Mouse (Mus musculus) left cerebral cortex, adult 18-20 months (tissue): ENCODE results near the gene Aqp2. TPM values are rescaled to one million over a fixed set of nuclear protein-coding genes. Genes with fewer than 3 reads are reported as not detected.

Experiments used
- DNase-seq, 2 experiments: peaks; one replicate each; pipeline ENCODE4 v3.0.0; 2021 to 2022; ENCODE audit warnings: low spot score in 2 of 2, mixed read lengths in 1 of 2
- total RNA-seq, 2 experiments: library from RNA; stranded (reverse); gene quantifications; 2 replicates each; pipeline ENCODE4 v1.2.3; 2021

The Aqp2 gene
- total RNA-seq, 2 experiments from 2014 or later, result not detected

DNA sequence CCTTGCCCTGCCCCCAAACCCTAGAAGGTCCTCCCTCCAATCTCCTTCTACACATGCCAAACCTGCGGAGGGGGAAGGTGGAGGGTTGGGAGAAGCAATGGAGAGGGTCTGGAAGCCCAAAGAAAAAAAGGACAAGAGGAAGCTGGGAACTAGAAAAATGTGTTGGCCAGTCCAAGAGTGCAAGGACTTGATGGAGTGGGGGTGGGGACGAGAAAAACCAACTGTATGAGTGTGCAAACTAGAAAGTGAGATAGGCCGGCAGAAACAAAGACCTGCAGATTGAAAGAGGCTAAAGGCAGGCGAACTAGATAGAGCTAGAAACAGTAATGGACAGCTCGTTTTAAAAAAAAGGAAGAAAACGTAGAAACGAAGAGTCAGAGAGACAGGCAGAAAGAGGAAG, 10.8 kb downstream of the Aqp2 start:
- no peak for DNase-seq

DNA sequence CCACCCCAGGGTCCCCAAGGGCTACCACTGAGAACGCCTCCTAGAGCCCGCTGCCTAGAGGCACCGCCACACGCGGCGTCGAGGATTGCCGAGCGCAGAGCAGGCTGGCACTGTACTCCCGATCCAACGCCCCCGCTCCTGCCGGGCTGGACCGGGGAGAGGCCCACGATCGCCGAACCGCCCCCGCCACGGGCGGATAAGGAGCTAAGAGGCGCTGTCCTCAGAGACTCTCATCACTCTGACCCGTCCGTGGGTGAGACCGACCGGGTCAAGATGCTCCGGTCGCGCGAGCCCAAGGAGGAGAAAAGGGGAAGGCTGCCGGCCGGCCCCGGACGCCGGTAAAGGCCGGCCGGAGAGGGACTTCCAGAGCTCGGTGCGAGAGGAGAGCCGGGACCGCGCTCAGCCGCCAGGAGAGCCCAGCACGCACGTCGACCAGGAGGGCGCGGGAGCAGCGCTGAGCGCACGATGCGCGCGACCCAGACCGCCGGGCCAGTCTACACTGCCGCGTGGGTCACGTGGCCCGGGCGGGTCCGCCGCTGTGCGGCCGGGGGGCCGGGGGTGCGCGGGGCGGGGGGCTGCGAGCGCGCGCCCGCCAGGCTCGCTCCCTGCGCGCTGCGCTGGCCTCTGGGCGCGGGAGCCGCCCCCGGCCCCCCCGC, 11.7 kb downstream of the Aqp2 start, which contains the start of gene Aqp5:
Aqp5 (plus strand) TSS at position 354 of the 656 bp plus-strand sequence.
- no peak for DNase-seq

DNA sequence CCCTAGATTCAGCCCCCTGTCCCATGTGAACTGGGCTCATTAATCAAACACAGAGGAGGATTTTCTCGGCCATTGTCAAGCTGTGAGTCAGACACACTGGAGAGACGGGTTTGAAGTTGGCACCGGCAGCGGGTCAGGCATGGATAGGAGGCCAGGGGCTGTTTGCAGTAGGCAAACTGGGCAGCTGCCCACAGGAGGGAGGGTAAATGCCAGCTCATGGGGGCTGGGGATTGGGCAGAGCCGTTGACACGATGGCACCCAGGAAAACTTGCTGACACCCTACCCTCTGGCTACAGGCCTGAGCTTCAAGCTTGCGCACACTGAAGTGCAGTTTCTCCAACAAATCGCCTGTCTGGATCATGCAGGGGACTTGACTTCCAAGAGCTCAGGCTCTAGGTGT, 13.3 kb downstream of the Aqp2 start:
- DNase-seq, result no peak

DNA sequence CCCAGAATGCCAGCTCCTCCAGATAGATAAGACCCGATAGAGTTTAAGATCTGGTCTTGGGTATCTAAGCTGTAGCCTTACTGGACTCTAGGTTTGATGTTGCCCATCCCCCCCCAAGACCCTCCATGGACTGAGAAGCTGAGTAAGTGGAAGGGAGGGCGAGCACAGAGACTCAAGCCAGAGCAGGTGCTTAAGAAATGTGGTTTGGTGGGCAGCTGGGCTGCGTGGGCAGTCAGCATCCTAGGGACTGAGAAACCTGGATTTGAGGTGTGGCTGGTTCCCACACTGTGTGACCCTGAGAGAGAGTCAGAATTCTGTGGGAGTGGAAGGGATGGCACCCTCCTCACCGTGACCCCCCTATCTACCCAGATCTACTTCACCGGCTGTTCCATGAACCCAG, 14.0 kb downstream of the Aqp2 start:
- DNase-seq, result no peak

DNA sequence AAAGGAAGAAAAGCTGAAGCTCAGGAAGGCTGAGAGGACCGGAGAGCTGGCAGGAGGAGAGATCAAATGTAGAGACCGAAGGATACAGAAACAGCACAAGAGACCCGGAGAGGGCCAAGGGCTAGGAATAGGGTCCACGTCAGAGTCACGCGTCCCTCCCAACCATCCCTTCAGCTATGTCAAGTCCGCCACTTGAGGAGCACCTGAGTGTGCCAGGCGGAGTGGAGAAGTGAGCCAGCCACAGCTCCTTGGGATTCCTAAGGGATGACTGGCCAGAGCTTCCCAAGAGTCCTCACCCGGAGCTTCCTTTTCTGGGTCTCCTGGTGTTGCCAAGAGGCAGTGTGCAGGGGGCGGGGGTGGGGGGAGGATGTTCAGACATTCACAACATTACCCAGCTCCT, 16.1 kb downstream of the Aqp2 start:
- DNase-seq, result no peak

DNA sequence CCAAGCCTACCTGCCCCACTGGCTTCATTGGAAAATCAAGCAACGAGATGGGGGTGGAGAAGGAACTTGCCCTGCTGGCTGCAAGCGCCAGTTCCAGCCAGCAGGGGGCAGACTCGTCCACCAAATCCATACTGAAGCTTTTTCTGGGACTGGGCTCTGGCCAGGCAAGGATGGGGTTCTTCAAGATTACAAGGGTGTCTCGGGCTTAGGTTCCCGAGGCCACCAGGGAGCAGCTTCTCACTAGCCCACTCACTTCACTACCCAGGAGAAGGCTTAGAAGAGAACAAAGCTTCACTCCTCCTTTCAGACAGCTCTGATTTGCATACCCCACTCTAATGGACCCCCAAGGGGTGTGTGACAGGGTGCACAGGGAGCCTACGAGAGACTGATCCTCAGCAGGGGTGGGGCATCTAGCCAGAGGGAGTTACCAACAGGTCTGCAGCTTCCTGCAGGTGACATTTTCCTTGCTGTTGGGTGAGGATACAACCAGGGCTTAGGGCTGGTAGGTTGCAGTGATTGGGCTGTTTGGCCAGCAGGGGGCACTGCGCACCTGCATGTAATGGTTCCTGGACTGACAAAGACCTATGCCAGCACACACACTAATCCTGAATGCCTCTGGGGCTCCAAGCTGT, 17.3 kb downstream of the Aqp2 start:
- peak; percentile 88 to 89 for DNase-seq

DNA sequence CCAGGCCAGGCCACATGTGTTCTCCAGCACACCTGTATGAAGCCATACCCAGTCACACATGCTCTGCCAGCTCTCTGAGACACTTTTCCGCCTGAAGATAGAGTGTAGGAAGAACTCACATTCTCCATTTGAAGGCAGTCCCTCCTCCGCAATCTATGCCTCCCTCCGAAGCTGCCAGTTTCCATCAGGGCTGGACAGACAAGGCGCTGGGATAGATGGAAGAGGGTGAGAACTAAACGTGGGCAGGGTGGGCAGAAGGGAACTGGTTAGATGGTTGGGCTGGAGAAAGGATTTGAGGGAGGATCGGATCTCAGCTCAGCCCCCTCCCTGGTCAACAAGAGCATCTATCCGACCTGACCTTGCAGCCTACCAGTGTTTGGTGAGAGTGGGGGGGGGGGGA, 18.0 kb downstream of the Aqp2 start:
- DNase-seq, result peak in 1 of 2 experiments; percentile 21

DNA sequence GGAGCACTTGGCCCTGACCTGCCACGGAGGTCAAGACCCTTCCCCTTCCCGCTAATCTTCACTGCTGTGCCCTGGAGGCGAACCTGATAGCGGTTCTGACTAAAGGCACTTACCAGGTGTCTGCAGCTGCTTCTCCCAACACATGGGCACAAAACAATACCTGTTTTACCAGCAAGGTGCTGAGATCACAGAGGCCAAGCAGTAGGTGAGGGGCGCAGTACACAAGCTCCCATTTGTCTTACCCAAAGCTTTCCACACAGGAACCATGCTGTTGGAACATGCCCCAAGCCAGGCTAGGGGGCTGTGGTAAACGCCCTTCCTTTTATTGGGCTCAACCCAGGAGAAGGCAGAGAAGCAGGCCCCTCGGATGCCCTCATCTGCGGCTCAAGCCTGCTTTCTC, 18.7 kb downstream of the Aqp2 start:
- no peak for DNase-seq

DNA sequence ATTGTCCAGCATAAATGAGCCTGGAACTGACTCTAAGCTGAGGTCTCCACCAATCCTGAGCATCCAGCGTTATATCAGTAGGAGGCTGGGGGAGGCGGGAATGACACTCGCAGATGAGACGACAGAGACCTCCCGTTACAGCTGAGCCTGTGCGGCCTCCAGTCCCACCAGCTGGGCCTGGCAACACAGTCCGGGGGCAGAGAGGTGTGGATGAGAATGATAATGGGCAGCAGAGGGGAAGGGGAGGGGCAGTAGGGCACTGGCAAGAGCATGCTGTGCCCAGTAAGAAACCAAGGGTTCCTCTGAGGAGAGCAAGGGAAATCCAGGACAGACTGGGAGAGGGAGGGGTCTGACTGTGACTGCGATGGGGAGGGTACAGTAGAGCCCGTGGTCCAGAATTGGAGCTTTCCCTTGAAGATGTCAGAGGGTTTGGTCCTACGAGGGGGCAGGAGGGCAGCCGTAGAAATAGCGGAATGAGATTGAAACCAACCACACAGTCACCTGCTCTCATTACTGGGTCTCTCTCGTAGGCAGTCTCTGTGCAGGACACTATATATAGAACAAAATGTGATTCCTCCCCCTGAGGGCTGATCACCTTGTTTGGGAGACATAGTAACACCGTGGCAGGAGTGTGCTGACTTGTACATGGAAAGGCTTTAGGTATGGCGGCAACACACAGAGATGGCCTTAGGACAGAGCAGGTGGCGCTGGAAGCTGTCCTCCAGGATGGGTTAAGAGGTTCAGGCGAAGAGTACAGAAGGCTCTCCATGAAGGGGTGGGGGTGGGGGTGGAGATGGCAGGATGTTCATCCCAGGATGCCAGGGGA, 20.6 kb downstream of the Aqp2 start:
- DNase-seq, result no peak

DNA sequence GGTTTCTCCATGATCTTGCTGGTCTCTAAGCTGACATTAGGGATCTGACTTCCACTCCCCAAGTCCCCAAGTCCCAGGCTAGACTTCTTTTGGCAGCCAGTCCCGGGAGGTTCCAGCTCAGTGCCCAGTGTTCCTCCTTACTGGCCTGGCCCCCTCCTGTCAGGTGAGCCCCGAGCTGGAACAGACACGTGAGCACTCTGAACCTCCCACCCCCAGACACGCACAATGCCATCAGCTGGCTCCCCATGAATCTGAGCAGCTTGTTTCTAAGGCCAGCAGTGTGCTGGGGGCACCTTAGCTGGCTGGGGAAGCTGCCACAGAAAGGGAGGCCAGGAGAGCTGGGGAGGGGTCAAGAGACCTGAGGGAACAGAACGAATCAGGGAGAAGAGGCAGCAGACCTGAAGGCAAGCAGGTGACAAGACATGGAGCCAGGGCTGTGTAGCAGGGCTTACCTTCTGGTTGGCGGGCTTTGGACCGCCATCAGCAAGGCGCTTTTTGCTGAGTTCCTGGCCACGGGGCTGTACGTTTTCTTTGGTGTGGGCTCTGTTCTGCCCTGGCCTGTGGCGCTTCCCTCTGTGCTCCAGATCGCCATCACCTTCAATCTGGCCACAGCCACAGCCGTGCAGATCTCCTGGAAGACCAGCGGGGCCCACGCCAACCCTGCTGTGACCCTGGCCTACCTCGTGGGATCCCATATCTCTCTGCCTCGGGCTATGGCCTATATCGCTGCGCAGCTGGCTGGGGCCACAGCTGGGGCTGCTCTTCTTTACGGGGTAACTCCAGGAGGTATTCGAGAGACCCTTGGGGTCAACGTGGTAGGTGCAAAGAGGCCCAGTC, 22.3 kb downstream of the Aqp2 start, which contains the start of gene Aqp6:
Aqp6 (plus strand) TSS at position 415 of the 837 bp plus-strand sequence.
- DNase-seq, result no peak

DNA sequence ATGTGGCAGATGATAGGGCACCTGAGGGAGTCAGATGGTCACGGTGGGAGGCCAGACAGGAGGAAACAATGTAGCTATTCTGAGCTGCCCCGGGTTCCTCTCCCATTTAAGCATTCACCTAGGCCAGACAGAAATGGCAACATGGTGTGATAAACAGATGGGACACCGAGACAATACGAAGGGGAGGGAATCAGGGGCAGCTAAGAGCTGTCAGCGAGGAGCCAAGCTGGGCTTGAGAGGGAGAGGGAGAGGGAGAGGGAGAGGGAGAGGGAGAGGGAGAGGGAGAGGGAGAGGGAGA, 22.9 kb downstream of the Aqp2 start:
- DNase-seq, result no peak

DNA sequence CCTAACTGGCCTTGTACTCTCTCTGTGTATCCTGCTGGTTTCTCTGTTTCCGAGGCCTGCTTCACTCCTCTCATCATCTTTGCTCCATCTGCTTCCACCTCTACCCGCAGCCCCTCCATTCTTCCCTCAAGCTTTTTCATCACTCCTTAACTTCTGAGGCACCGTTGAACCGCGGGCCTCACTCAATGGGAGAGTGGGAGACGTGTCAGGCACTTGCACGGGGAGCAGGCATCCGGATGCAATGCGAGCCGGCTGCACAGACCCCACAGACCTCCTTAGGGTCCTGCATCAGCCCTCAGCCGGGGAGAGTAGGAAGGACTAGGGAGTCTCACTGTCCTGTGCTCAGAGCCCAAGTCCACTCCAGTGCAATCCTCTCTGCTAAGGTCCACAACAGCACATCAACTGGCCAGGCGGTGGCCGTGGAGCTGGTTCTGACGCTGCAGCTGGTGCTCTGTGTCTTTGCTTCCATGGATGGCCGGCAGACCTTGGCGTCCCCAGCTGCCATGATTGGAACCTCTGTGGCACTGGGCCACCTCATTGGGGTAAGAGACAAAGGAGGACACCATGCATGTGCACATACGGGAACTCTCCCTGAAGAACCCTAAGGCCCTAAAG, 23.5 kb downstream of the Aqp2 start:
- no peak for DNase-seq

DNA sequence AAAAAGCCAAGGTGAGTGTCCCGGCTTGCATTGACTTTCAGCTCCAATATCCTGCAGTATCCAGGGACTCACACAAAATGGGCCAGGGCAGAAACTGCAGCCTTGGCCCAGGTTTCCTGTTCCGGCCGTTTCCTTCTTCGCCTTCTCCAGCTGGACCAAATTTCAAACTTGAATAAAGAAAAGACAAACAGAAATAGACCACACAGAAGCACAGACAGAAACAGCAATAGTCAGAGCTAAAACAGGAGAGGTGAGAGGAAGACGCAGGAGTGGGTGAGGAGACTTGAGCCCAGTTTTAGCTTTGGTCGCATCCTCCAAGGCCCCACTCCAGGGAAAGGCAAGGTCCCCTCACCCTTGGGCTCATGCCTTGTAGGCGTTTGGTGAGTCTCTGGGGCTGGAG, 24.4 kb downstream of the Aqp2 start:
- peak in 1 of 2 experiments; percentile 20 for DNase-seq

DNA sequence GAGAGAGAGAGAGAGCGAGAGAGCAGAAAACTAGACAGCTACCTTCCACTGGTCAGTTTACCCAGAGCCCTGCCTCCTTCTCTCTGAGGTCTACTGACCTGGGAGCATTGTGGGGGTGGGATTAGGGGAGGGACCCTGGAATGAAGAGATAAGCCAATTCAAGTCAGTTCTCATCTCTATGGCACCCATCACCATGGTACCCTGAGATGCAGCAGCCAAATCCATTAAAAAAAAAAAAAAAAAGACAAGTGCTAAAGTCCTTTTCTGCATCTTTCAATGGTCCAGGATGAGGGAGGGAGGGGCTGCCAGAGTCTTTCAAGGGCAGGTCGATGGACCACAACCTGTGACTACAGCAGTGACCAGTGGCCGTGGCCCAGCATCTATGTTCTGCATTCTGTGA, 26.7 kb downstream of the Aqp2 start:
- DNase-seq, result no peak

DNA sequence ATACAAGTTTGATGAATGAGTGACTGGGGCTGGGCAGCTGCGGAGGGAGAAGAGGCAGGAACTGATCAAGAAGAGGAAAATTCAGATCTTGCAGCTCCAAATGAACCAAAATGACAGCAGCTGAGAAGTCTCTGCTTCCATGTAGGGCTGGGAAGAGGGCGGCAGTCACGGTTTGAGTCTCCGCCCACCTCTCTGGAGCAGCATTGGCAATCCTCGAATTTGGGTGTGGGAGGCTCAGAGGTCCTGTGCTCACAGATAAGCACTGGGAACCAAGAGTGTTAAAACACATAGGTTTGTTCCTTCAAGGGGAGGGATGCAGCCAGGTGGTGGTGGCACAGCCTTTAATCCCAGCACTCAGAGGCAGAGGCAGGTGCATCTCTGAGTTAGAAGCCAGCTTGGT, 27.7 kb downstream of the Aqp2 start:
- DNase-seq, result peak; percentile 49 to 65

DNA sequence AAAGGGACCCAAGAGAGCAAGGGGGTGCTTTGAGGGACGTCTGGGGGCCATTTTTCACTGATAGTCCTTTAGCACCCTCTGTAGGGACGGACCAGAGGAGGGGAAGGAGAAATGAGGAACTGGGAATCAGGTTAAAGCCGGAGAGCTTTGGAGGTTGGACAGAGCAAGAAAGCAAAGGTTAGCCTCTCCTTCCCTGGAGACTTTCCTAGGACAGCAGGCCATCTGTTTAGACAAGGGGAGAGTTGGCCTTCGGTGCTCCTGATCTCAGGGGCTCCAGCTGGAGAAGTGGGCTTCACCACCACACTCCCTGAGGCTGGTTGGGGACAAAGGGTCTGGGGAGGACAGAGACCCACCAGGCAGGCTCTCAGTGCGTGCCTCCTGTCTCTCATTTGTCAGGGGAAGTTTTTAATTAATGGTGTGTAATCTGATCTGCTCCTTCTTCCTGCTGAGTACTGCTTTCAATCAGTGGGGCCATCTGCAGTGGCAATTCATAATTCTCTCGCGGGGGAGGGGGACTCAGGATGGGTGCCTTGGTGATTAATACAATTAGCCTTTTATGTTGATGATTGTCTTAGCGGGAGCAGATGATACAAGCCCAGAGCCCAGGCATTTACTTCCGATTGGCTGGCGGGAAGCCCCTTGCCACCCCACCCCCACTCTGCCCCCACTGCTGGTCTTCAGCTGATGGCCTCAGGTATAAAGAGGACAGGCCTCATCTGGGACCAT, 28.7 kb downstream of the Aqp2 start:
- no peak for DNase-seq

DNA sequence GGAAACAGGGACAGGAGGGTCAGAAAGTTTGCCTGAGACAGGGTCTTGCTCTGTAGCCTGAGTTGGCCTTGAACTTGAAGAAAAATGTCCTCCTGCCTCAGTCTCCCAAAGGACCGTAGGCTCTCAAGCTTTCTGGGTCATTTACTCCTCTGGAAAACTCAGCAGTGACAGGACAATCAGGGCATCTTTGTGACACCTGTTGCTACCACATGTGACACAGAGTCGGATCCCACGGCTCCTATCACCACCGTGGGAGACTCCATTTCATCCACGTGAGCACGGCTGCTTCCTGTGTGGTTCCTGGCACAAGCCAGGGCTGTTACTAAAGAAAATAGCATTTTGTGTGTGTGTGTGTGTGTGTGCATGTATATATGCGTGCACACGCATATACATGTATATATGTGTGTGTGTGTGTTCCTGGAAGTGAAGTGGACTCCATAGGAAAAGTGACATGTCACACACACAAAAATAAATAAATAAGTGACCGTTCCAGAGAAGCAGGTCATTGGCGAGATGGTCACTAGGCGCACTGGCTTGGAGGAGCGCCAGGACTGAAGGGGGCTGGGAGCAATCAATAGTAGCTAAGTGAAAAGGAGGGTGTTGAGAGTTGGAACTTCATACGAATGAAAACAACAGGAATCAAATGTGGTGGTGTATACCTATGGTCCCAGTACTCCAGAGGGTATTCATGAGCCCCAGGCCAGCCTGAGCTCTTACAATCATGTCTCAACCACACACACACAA, 29.7 kb downstream of the Aqp2 start:
- DNase-seq, result no peak

DNA sequence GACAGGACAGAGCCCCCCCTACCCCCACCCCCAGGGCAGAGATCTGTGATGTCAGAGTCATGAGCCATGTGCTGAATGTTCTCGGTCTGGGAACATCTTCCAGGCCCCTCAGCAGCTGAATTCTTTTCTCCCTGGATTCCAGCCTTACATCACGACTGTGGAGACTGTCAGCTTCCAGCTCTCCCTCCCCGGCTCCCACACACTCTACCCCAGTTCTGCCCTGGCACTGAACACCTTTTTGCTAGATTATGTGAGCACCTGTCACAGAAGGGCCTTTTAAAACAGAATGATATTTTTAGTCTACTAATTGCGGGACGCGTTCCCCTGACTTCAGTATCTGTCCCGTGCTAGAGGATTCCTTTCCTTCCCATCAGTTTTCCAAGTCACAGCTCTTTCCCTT, 32.7 kb downstream of the Aqp2 start:
- DNase-seq, result peak in 1 of 2 experiments; percentile 28

DNA sequence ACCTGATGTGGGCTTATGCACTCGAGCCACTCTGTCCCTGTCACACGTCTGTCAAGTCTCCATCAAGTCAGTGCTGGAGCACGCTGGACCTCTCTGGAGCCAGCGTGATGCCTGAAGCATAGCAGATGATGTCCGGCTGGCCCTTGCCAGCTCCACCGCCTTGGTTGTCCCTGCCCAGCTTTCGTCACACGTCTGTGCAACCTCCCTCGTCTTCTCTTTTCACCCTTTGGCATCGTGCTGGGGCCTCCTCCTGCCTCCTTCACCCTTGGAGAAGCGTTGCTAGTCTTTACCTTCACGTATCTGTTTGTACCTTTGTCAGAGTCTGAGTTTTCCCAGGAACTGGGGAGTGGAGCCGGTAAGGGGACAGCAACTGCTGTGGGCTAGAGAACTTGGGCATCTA, 35.4 kb downstream of the Aqp2 start:
- DNase-seq, result no peak

DNA sequence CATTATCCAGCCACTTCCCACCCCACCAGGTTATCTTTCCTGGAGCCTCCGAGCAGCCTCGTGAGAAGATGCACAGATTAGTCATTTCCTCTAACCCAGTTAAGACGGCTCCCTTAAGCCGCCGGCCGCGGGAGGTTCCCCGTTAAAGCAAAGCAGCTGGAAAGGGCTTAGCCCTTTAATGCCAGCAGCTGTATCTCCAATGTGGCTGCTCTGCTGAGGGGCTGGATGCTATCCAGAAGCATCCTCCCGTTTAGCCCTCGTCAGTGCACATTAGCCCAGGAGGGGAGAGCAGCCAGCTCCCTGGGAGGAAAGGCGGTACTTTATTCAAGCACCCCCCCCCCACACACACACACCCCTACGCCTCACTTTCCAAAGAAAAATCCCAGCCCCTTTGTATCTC, 35.9 kb downstream of the Aqp2 start:
- DNase-seq, result peak in 1 of 2 experiments; percentile 36
